Mouse (Mus musculus): ENCODE data around the gene Kcnn1. TPM values are rescaled to one million over a fixed set of nuclear protein-coding genes. Genes with fewer than 3 reads are reported as not detected.

The Kcnn1 gene
- polyA plus RNA-seq, 1 experiment from 2014 or later, result 2.9 TPM

DNA sequence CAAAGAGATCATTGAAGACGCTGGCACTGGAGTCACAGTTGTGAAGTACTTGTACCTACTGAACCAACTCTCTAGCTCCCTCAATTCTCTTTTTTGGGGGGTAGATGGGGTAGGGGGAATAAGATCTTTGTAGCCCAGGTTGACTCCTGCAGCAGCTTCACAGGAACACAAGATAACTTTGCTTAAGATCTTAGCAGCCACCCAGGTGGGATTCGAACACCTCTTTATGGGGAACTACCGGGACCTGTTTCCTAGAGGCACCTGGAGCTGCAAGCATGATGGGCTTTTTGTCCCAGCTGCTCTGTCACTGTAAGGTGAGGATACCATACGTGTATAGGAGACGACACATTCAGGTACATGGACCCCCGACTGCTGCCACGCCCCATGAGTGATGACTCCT is 3.5 kb upstream of the Kcnn1 start:
- Histone ChIP-seq H3K27me3 (replicated peaks; ENCODE audit: control insufficient read depth, insufficient read depth, low read length) (peaks cover 21% of the 10 kb centered on the region), H3K4me2 (ENCODE audit: low read depth, low read length) (no peak overlapping the region), H3K4me1 (ENCODE audit: control insufficient read depth, insufficient read depth, low read length) (peaks cover 31% of the 10 kb centered on the region), H3K36me3 (ENCODE audit: control insufficient read depth, insufficient read depth, low read length) (0 out of 2 replicates have a peak, but pooled peaks cover 7% of the 10 kb centered on the region), H3K9ac (ENCODE audit: low read depth, low read length) (no peak overlapping the region), H3K27ac (replicated peaks; ENCODE audit: low read depth, low read length) (no peak overlapping the region; the same call in 1 of the 2 replicates), H3K4me3 (ENCODE audit: low read depth, low read length) (no peak overlapping the region), H3K9me3 (ENCODE audit: control insufficient read depth, low read length) (no peaks in the 10 kb centered on the region)
- ATAC-seq (ENCODE audit: low read depth) (no peak), DNase-seq (ENCODE audit: low spot score) (no peak)
- WGBS, result 88% methylated on average over 7 of the region's 7 CpGs

DNA sequence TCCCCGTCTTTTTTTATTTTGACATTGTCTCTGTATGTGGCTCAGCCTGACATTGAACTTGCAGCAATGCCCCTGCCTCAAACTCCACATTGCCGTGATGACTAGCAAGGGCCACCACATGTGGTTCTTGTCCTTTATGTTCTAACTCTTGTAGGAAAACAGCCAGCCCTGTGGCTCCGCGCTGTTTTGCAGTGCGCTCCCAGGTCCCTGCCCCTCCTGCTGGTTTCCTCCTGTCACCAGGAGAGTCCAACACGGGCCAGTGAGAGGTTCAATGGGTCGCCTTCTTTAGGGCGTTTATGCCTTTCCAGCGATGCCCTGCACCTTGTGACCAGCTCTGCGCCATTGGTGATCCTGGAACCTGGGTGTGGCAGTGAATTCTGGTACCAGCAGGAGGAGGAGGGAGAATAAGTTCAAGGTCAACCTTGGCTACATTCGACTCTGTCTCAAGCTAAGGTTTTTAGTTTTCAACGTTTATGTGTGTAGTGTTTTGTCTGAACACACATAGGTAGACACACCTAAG is 3.0 kb upstream of the Kcnn1 start:
- Histone ChIP-seq H3K9me3 (ENCODE audit: control insufficient read depth, low read length) (no peaks in the 10 kb centered on the region), H3K27me3 (replicated peaks; ENCODE audit: control insufficient read depth, insufficient read depth, low read length) (peaks cover 21% of the 10 kb centered on the region), H3K4me3 (ENCODE audit: low read depth, low read length) (peak overlapping the region; percentile 42), H3K9ac (ENCODE audit: low read depth, low read length) (peak overlapping the region; percentile 54), H3K36me3 (ENCODE audit: control insufficient read depth, insufficient read depth, low read length) (0 out of 2 replicates have a peak, but pooled peaks cover 7% of the 10 kb centered on the region), H3K27ac (replicated peaks; ENCODE audit: low read depth, low read length) (peak overlapping the region; percentile 83), H3K4me2 (ENCODE audit: low read depth, low read length) (peak overlapping the region; percentile 87), H3K4me1 (ENCODE audit: control insufficient read depth, insufficient read depth, low read length) (peaks cover 31% of the 10 kb centered on the region)
- WGBS, result 6% methylated on average over 12 of the region's 12 CpGs
- ATAC-seq (ENCODE audit: low read depth) (peak; percentile 8), DNase-seq (ENCODE audit: low spot score) (no peak)

DNA sequence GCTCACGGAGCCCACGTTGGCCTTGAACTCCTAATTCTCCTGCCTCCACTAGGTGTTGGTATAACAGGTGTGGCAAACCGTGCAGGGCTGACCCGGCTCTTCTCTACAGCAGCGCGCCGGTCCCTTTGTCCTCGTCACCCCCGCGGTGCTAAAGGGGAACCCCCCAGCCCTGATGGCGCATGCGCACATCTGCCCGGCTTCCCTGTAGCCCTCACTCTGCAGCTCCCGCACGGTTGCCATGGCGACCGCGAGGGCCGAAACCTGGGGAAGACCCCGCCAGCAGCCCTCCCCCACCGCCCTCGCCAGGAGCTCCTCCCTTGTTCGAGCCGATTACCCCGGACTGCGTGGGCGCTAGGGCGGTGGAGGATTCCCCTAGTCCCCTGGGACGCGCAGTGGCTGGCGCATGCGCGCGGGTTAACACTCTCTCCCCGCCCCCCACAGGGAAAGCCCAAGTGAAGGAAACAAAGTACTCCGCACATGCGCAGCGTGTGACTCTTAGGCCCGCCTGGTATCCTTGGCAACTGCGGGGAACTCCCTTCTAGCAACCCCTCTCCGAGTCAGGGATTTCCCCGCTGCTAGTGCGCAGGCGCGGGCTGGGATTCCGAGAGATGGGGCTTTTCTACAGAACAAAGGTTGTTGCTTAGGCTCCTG is 2.4 kb upstream of the Kcnn1 start:
- Histone ChIP-seq H3K9ac (ENCODE audit: low read depth, low read length) (peak overlapping the region; percentile 63), H3K4me1 (ENCODE audit: control insufficient read depth, insufficient read depth, low read length) (peaks cover 31% of the 10 kb centered on the region), H3K36me3 (ENCODE audit: control insufficient read depth, insufficient read depth, low read length) (0 out of 2 replicates have a peak, but pooled peaks cover 7% of the 10 kb centered on the region), H3K27ac (replicated peaks; ENCODE audit: low read depth, low read length) (peak overlapping the region; percentile 83), H3K9me3 (ENCODE audit: control insufficient read depth, low read length) (no peaks in the 10 kb centered on the region), H3K4me2 (ENCODE audit: low read depth, low read length) (peak overlapping the region; percentile 87), H3K4me3 (ENCODE audit: low read depth, low read length) (peak overlapping the region; percentile 42), H3K27me3 (replicated peaks; ENCODE audit: control insufficient read depth, insufficient read depth, low read length) (peaks cover 21% of the 10 kb centered on the region)
- DNase-seq (ENCODE audit: low spot score), result peak; percentile 100
- ATAC-seq (ENCODE audit: low read depth), result peak; percentile 92
- 0% methylated on average over 30 of the region's 46 CpGs for WGBS

DNA sequence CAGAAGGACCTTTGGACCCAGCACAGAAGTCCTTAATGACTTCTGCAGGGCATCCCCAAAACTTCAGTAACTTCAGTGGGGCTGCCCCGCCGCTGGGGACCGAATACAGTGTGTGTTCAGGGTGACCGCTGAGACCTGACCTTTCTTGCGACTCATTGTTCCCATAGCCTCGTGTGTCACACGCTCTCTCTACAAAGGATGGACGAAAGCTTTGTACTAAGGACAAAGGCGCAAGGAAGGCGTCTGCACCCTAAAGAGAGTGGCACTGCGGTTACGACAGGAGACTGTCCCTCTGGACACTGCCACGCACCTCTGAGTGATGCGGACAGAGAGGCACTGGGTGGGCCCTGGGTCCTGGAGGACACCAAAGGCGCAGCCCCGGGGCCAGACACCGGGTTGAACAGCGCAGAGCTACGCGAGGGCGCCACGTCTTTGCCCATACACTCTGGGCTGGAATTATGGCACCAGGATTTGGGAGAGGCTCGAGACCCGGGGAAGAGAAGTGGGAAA is 1.7 kb upstream of the Kcnn1 start:
- Histone ChIP-seq H3K4me2 (ENCODE audit: low read depth, low read length) (peak overlapping the region; percentile 87), H3K4me1 (ENCODE audit: control insufficient read depth, insufficient read depth, low read length) (peaks cover 31% of the 10 kb centered on the region), H3K27me3 (replicated peaks; ENCODE audit: control insufficient read depth, insufficient read depth, low read length) (peaks cover 21% of the 10 kb centered on the region), H3K27ac (replicated peaks; ENCODE audit: low read depth, low read length) (peak overlapping the region; percentile 78), H3K4me3 (ENCODE audit: low read depth, low read length) (peak overlapping the region; percentile 42), H3K36me3 (ENCODE audit: control insufficient read depth, insufficient read depth, low read length) (0 out of 2 replicates have a peak, but pooled peaks cover 7% of the 10 kb centered on the region), H3K9me3 (ENCODE audit: control insufficient read depth, low read length) (no peaks in the 10 kb centered on the region), H3K9ac (ENCODE audit: low read depth, low read length) (peak overlapping the region; percentile 63)
- ATAC-seq (ENCODE audit: low read depth) (peak; percentile 6), DNase-seq (ENCODE audit: low spot score) (no peak)
- WGBS, result 4% methylated on average over 24 of the region's 24 CpGs

DNA sequence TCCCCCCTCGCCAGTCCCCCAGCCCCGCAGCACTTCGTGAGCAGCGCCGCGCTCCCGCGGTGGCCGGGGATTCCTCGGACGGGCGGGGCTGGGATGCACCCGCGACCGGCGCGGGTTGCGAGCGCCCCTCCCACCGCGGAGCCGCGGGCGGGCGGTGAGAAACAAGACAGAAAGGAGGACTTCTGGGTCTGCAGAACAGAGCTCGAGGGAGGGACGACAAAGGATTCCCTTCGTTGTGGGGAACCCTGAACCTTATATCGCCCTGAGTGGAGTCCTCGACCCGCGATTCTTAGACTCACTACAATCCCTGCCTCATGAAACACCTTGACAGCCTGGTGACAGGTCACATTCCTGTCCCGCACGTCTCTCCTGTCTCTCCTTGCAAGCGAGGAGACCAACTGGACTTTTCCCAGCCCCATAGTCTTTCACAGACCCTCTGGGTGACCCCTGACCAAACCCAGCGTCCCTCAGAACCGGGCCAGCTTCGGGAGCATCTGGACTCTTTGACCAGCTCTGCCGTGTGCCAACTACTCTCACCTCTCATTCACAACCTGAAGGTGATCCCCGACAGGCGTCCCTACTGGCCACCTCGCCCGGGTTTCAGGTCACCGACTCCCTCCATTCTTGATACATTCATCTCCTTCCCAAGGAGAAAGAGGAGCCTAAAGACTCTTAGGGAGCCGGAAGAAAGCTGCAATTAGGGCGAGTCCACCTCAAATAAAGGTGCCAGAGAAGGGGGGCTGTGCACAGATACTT is 1.1 kb upstream of the Kcnn1 start:
- ATAC-seq (ENCODE audit: low read depth), result no peak
- H3K4me1 ChIP-seq (ENCODE audit: control insufficient read depth, insufficient read depth, low read length), result peaks cover 31% of the 10 kb centered on the region
- peak overlapping the region; percentile 42 for H3K4me3 ChIP-seq (ENCODE audit: low read depth, low read length)
- WGBS, result under 1% methylated on average over 46 of the region's 46 CpGs
- H3K9ac ChIP-seq (ENCODE audit: low read depth, low read length), result peak overlapping the region; percentile 63
- H3K36me3 ChIP-seq (ENCODE audit: control insufficient read depth, insufficient read depth, low read length), result 0 out of 2 replicates have a peak, but pooled peaks cover 7% of the 10 kb centered on the region
- H3K27me3 ChIP-seq (replicated peaks; ENCODE audit: control insufficient read depth, insufficient read depth, low read length), result peaks cover 21% of the 10 kb centered on the region
- peak overlapping the region; percentile 87 for H3K4me2 ChIP-seq (ENCODE audit: low read depth, low read length)
- DNase-seq (ENCODE audit: low spot score), result peak; percentile 45
- H3K27ac ChIP-seq (replicated peaks; ENCODE audit: low read depth, low read length), result 0 out of 2 replicates have a peak overlapping the region, but pooled peaks have one; percentile 4
- H3K9me3 ChIP-seq (ENCODE audit: control insufficient read depth, low read length), result no peaks in the 10 kb centered on the region

DNA sequence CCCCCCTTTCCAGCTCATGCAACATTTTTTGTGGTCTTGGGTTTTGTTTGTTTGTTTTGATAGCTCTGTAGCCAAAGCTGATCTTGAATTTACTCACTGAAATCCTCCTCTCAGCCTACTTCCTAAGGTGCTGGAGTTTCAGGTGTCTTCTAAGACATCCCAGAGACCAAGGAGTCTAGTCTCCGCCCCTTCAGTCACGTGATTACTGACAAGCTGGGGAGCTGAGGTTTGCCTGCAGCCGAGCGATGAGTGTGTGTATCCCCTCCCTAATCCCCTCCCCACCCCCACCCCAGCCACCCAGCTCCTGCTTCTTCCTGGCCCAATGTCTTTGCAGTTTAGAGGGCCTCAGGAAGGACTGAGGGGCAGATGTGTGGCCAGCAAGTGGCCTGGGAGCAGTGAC is 5.5 kb downstream of the Kcnn1 start:
- Histone ChIP-seq H3K27ac (replicated peaks; ENCODE audit: low read depth, low read length) (no peak overlapping the region), H3K4me1 (ENCODE audit: control insufficient read depth, insufficient read depth, low read length) (peaks cover 8% of the 10 kb centered on the region), H3K27me3 (replicated peaks; ENCODE audit: control insufficient read depth, insufficient read depth, low read length) (peaks cover 9% of the 10 kb centered on the region), H3K4me2 (ENCODE audit: low read depth, low read length) (peak overlapping the region; percentile 88), H3K9ac (ENCODE audit: low read depth, low read length) (no peak overlapping the region), H3K36me3 (ENCODE audit: control insufficient read depth, insufficient read depth, low read length) (no peaks in the 10 kb centered on the region), H3K4me3 (ENCODE audit: low read depth, low read length) (peak overlapping the region; percentile 53; the same call in 1 of the 2 replicates), H3K9me3 (ENCODE audit: control insufficient read depth, low read length) (no peaks in the 10 kb centered on the region)
- WGBS, result 6% methylated on average over 4 of the region's 4 CpGs
- DNase-seq (ENCODE audit: low spot score) (peak; percentile 82), ATAC-seq (ENCODE audit: low read depth) (0 out of 2 replicates have a peak, but pooled peaks have one; percentile 30)

DNA sequence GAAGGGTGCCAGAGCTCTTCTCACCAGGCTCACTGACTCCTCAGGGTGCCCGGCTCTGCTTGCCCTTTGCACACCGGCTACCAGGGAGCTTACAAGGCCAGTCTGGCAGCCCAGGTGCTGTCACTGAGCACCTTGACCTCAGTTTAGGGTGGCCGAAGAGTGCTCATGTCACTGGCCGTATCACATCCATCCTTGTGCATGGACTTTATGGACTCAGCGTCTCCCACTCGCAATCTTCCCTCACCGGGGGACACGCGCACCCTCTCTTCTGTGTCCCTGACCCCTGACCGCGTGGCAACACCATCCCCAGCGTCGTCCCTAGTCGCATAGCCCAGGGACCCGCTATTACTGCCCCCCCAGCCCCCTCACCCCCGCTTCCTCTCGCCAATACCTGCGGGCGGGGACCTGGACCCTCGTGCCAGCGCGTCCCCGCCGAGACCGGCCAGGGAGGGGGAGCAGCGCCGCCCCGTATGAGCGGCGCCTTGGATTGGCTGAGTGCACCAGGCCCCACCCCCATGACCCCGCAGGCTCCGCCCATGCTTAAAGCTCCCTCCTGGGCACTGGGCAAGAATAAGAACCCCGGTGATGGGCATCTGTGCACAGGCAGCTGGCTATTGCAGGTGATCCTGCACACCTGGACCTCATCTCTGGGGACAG is 6.4 kb downstream of the Kcnn1 start:
- Histone ChIP-seq H3K27me3 (replicated peaks; ENCODE audit: control insufficient read depth, insufficient read depth, low read length) (0 out of 2 replicates have a peak, but pooled peaks cover under 1% of the 10 kb centered on the region), H3K9me3 (ENCODE audit: control insufficient read depth, low read length) (no peaks in the 10 kb centered on the region), H3K4me3 (ENCODE audit: low read depth, low read length) (peak overlapping the region; percentile 53), H3K4me1 (ENCODE audit: control insufficient read depth, insufficient read depth, low read length) (peaks cover 8% of the 10 kb centered on the region), H3K9ac (ENCODE audit: low read depth, low read length) (peak overlapping the region; percentile 63), H3K4me2 (ENCODE audit: low read depth, low read length) (peak overlapping the region; percentile 88), H3K36me3 (ENCODE audit: control insufficient read depth, insufficient read depth, low read length) (no peaks in the 10 kb centered on the region), H3K27ac (replicated peaks; ENCODE audit: low read depth, low read length) (no peak overlapping the region)
- DNase-seq (ENCODE audit: low spot score), result peak; percentile 69
- WGBS, result 5% methylated on average over 27 of the region's 33 CpGs
- ATAC-seq (ENCODE audit: low read depth), result peak; percentile 80

DNA sequence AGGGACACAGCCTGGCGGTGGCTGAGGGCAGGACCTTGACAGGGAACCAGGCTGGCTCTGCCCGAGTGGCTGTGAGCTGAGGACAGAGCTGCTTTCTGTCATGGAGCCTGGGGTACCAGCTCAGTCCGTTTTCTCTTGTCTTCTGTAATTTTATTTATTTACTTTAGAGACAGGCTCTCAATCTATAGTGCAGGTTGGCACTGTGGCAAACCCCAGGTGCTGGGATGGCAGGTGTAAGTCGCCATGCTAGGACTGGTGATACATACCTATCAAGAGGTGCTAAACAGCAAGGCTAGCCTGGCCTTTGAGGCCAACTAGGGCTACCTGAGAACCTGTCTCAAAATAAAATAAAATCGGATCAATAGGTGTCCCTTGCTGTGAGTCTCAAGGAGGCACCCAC is 7.0 kb downstream of the Kcnn1 start:
- Histone ChIP-seq H3K27ac (replicated peaks; ENCODE audit: low read depth, low read length) (no peak overlapping the region), H3K4me3 (ENCODE audit: low read depth, low read length) (no peak overlapping the region), H3K9me3 (ENCODE audit: control insufficient read depth, low read length) (no peaks in the 10 kb centered on the region), H3K36me3 (ENCODE audit: control insufficient read depth, insufficient read depth, low read length) (no peaks in the 10 kb centered on the region), H3K27me3 (replicated peaks; ENCODE audit: control insufficient read depth, insufficient read depth, low read length) (no peaks in the 10 kb centered on the region), H3K4me1 (ENCODE audit: control insufficient read depth, insufficient read depth, low read length) (peaks cover 8% of the 10 kb centered on the region), H3K9ac (ENCODE audit: low read depth, low read length) (no peak overlapping the region; the same call in 1 of the 2 replicates), H3K4me2 (ENCODE audit: low read depth, low read length) (peak overlapping the region; percentile 88)
- ATAC-seq (ENCODE audit: low read depth) (no peak), DNase-seq (ENCODE audit: low spot score) (no peak)
- 52% methylated on average over 4 of the region's 5 CpGs for WGBS

All from embryonic facial prominence, embryonic 14.5 days (tissue).